Mouse (Mus musculus) urinary bladder, postnatal 25 days (tissue): Measurements from ENCODE around the gene Cpne5.
A peak's percentile ranks its signal among the peaks of the same experiment; 100 is the strongest.
"Not testable (repeated sequence)": the region's sequence is repeated elsewhere in the genome, so short reads cannot be mapped to it uniquely, and the experiment has no call there.

Source experiments
- DNase-seq: peaks from one replicate; pipeline ENCODE4 v3.0.0; 2022; ENCODE audit warnings: low spot score

Gene Cpne5

GRCm38 (mm10) chr17:29136236-29136635, 101.7 kb downstream of the Cpne5 start:
- DNase-seq = peak; percentile 48

GRCm38 (mm10) chr17:29135066-29135465, 102.9 kb downstream of the Cpne5 start:
- no peak for DNase-seq

GRCm38 (mm10) chr17:29129341-29129740, 108.6 kb downstream of the Cpne5 start:
- no peak for DNase-seq

DNA sequence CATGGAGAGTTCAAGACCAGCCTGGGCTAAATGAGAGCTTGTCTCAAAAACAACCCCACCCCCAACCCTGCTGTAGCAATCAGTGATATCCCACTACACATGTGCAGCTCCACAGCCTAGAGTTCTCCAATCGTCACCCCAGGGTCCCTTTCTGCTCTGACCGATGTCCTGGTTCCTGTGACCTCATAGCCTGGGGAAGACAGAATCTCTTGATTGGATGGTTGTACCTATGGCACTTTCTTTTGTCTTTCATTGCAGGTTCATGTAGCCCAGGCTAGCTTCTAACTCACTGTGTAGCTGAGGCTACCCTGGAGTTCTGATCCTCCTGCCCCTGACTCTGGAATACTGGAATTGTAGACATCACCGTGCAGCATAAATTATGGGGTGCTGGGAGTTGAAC, 111.4 kb downstream of the Cpne5 start:
- no peak for DNase-seq

GRCm38 (mm10) chr17:29123578-29124174, 114.3 kb downstream of the Cpne5 start:
- no peak for DNase-seq

DNA sequence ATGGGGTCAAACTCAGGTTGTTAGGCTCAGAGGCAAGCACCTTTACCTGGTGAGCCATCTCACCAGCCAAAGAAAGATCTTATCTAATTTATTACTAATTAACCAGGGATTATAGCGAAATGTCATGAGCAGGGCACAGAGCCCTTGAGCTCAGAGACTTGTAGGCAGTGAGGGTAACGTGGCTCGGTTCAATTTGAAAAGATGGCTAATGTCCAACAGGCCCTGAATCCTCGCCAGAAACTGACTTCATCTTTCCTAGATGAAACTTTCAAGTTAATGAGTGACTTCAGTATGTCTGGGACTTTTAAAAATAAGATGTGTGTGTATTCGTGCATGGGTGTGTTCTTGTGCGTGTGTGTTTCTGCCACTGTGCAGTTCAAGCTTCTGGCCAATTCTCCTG, 115.2 kb downstream of the Cpne5 start:
- no peak for DNase-seq

GRCm38 (mm10) chr17:29120666-29121065, 117.3 kb downstream of the Cpne5 start:
- no peak for DNase-seq

DNA sequence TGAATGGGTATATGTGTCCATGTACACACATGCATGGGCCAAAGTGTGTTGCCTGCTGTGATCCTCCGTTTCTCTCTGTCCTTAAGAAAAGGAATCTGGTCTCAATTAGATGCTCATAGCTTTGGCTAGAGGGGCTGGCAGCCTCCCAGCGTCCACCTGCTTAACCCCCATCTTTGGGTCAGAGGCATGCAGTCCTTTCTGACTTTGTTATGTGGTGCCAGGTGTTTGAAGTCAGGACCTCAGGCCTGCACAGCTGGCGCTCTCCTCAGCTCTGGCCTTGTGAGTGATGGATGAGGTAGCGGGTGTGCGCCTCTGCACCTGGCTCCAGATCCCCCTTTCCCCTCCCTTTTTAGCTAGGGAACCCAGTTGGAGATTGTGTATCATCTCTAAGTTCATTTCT, 119.9 kb downstream of the Cpne5 start:
- DNase-seq = no peak

- no peak for DNase-seq
Observed at GRCm38 (mm10) chr17:29117006-29117648, 120.8 kb downstream of the Cpne5 start.

- DNase-seq = no peak
Observed at GRCm38 (mm10) chr17:29116023-29116422, 121.9 kb downstream of the Cpne5 start.

- no peak for DNase-seq
Observed at GRCm38 (mm10) chr17:29113591-29114352, 124.2 kb downstream of the Cpne5 start, which contains the start of gene Rab44. TSS of gene Rab44 (plus strand) at chr17:29114145.

GRCm38 (mm10) chr17:29111332-29111731, 126.6 kb downstream of the Cpne5 start:
- no peak for DNase-seq

- not testable (repeated sequence) for DNase-seq
Observed at GRCm38 (mm10) chr17:29110356-29110755, 127.6 kb downstream of the Cpne5 start.
